Mouse (Mus musculus): Measurements from ENCODE around the gene Reep1. TPM values are rescaled to one million over a fixed set of nuclear protein-coding genes. Genes with fewer than 3 reads are reported as not detected.
A peak's percentile ranks its signal among the peaks of the same experiment; 100 is the strongest.

Reep1 gene
- polyA plus RNA-seq, 1 experiment from 2014 or later: 167 TPM

DNA sequence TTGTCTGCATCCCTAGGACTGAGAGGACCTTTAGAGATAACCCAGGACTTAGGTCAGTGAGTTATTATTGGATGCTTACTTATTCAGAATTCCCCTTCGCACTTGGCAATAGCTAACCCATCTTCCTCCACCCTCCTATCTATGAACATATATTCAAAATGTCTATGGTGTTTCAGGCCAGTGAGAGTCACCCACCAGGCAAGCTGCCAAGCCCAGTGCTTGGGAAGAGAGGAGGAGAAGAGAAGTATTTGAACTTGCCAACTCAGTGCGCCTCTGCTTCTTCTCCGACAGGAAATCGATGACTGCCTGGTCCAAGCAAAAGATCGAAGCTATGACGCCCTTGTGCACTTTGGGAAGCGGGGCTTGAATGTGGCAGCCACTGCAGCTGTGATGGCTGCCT lies 73.1 kb downstream of the Reep1 start:
- peaks cover 26% of the 10 kb centered on the region for H3K36me3 ChIP-seq (ENCODE audit: control insufficient read depth, insufficient read depth, low read length)
- no peak overlapping the region for H3K4me3 ChIP-seq (ENCODE audit: low read depth, low read length)
- H3K9me3 ChIP-seq (replicated peaks; ENCODE audit: control insufficient read depth, low read length): no peaks in the 10 kb centered on the region
- DNase-seq (ENCODE audit: low spot score) (no peak), ATAC-seq (no peak)
- H3K4me2 ChIP-seq (ENCODE audit: low read length): no peak overlapping the region
- 92% methylated on average over 7 of the region's 7 CpGs for WGBS
- no peak overlapping the region for H3K27ac ChIP-seq (ENCODE audit: low read depth, low read length)
- H3K9ac ChIP-seq (ENCODE audit: low read length): no peak overlapping the region
- no peaks in the 10 kb centered on the region for H3K4me1 ChIP-seq (ENCODE audit: control insufficient read depth, insufficient read depth, low read length)
- H3K27me3 ChIP-seq (replicated peaks; ENCODE audit: control insufficient read depth, insufficient read depth, low read length): no peaks in the 10 kb centered on the region

DNA sequence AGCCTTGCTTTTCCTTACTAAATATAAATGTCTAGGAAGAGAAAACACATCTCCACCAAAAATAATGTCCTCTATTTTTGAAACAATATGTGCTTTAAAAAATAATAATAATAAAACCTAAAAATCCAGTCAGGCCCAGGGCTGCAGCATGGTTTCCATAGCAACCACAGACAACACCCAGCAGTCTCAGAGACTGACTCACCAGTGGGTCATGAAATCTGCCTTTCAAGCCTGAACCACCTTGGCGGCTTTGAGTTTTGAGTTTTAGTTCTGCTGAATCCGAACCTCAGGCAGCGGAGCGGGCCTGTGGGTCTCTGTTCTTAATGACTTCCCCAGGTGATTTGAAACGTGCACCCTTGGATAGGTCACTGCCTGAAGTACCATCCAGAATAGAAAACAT lies 75.8 kb downstream of the Reep1 start:
- H3K4me3 ChIP-seq (ENCODE audit: low read depth, low read length): no peak overlapping the region
- H3K27me3 ChIP-seq (replicated peaks; ENCODE audit: control insufficient read depth, insufficient read depth, low read length): no peaks in the 10 kb centered on the region
- WGBS: 90% methylated on average over 5 of the region's 5 CpGs
- ATAC-seq (no peak), DNase-seq (ENCODE audit: low spot score) (no peak)
- H3K4me1 ChIP-seq (ENCODE audit: control insufficient read depth, insufficient read depth, low read length): no peaks in the 10 kb centered on the region
- H3K27ac ChIP-seq (ENCODE audit: low read depth, low read length): no peak overlapping the region
- no peaks in the 10 kb centered on the region for H3K9me3 ChIP-seq (replicated peaks; ENCODE audit: control insufficient read depth, low read length)
- peaks cover 21% of the 10 kb centered on the region for H3K36me3 ChIP-seq (ENCODE audit: control insufficient read depth, insufficient read depth, low read length)
- H3K4me2 ChIP-seq (ENCODE audit: low read length): no peak overlapping the region
- H3K9ac ChIP-seq (ENCODE audit: low read length): no peak overlapping the region

DNA sequence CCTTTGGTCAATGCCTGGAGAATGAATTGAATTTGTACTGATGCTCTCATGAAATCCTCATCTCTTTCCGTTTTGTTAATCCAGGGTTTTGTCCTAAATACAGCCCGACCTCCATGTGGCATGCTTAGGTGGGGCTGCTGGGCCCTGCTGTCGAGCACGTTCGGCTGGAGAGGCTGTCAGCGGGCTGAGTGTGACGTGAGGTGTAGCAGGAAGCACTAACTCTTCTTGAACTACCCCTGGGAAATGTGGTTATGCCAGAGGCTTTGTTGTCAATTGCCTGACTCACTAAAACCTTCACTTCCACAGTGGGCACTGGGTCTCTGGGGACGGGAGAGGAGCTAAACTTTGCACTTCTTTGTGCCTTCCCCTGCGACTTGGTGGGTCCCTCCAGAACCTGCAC lies 81.0 kb downstream of the Reep1 start:
- Histone ChIP-seq H3K27ac (ENCODE audit: low read depth, low read length) (no peak overlapping the region), H3K36me3 (ENCODE audit: control insufficient read depth, insufficient read depth, low read length) (peaks cover 11% of the 10 kb centered on the region), H3K4me1 (ENCODE audit: control insufficient read depth, insufficient read depth, low read length) (no peaks in the 10 kb centered on the region), H3K27me3 (replicated peaks; ENCODE audit: control insufficient read depth, insufficient read depth, low read length) (no peaks in the 10 kb centered on the region), H3K9me3 (replicated peaks; ENCODE audit: control insufficient read depth, low read length) (no peaks in the 10 kb centered on the region), H3K4me2 (ENCODE audit: low read length) (no peak overlapping the region), H3K9ac (ENCODE audit: low read length) (no peak overlapping the region), H3K4me3 (ENCODE audit: low read depth, low read length) (no peak overlapping the region)
- WGBS: 88% methylated on average over 9 of the region's 9 CpGs
- DNase-seq (ENCODE audit: low spot score): no peak
- ATAC-seq: no peak

DNA sequence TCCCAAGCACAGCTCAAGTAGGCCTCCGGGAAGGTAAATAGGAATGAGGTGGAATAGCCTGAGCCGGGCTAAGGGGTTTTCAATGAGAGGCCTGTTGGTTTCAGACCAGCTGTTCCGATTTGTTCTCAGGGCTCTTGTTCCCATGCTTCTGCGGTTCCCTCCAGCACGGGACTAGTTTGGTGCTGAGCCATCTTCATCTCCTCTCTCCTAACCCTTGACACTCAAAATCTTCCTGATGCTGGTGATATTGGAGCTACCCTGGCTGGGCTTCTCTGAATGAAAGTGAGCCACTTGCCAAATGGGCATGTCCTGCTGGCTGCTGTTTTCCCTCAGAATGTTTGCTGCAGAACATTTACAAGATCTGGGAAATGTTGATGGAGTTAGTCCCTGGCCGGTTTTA lies 84.4 kb downstream of the Reep1 start:
- 87% methylated on average over 6 of the region's 6 CpGs for WGBS
- no peak overlapping the region for H3K27ac ChIP-seq (ENCODE audit: low read depth, low read length)

DNA sequence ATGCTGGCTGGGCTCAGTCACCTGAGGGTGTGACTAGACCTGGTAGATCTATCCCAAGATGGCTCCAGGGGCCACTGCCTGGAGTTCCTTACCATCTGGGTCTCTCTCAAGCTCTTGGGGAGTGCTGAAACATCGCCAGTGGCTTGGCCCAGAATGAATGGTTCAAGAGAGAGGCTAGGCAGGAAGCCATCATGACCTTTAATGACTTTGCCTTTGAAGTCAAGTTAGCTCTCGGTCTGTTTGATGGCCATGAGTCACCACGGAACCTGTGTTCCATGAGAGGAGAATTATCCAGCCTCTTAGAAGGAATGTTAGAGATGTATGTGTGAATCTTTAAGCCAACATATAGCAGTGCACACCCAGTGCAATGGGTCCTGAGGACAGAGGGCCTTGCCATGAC lies 92.0 kb downstream of the Reep1 start:
- peaks cover 32% of the 10 kb centered on the region; the same call in 1 of the 2 replicates for H3K36me3 ChIP-seq (ENCODE audit: control insufficient read depth, insufficient read depth, low read length)
- H3K27me3 ChIP-seq (replicated peaks; ENCODE audit: control insufficient read depth, insufficient read depth, low read length): no peaks in the 10 kb centered on the region
- DNase-seq (ENCODE audit: low spot score) (no peak), ATAC-seq (no peak)
- no peak overlapping the region for H3K4me3 ChIP-seq (ENCODE audit: low read depth, low read length)
- no peak overlapping the region for H3K9ac ChIP-seq (ENCODE audit: low read length)
- WGBS: 86% methylated on average over 3 of the region's 3 CpGs
- H3K4me2 ChIP-seq (ENCODE audit: low read length): no peak overlapping the region
- no peaks in the 10 kb centered on the region for H3K4me1 ChIP-seq (ENCODE audit: control insufficient read depth, insufficient read depth, low read length)
- H3K27ac ChIP-seq (ENCODE audit: low read depth, low read length): no peak overlapping the region
- no peaks in the 10 kb centered on the region for H3K9me3 ChIP-seq (replicated peaks; ENCODE audit: control insufficient read depth, low read length)

More for the DNA sequence above, 84.4 kb downstream of the Reep1 start:
- ATAC-seq (no peak), DNase-seq (ENCODE audit: low spot score) (no peak)
- no peak overlapping the region for H3K9ac ChIP-seq (ENCODE audit: low read length)
- peaks cover 22% of the 10 kb centered on the region for H3K36me3 ChIP-seq (ENCODE audit: control insufficient read depth, insufficient read depth, low read length)
- H3K4me2 ChIP-seq (ENCODE audit: low read length): no peak overlapping the region
- no peaks in the 10 kb centered on the region for H3K9me3 ChIP-seq (replicated peaks; ENCODE audit: control insufficient read depth, low read length)
- no peaks in the 10 kb centered on the region for H3K4me1 ChIP-seq (ENCODE audit: control insufficient read depth, insufficient read depth, low read length)
- H3K27me3 ChIP-seq (replicated peaks; ENCODE audit: control insufficient read depth, insufficient read depth, low read length): no peaks in the 10 kb centered on the region
- H3K4me3 ChIP-seq (ENCODE audit: low read depth, low read length): no peak overlapping the region

DNA sequence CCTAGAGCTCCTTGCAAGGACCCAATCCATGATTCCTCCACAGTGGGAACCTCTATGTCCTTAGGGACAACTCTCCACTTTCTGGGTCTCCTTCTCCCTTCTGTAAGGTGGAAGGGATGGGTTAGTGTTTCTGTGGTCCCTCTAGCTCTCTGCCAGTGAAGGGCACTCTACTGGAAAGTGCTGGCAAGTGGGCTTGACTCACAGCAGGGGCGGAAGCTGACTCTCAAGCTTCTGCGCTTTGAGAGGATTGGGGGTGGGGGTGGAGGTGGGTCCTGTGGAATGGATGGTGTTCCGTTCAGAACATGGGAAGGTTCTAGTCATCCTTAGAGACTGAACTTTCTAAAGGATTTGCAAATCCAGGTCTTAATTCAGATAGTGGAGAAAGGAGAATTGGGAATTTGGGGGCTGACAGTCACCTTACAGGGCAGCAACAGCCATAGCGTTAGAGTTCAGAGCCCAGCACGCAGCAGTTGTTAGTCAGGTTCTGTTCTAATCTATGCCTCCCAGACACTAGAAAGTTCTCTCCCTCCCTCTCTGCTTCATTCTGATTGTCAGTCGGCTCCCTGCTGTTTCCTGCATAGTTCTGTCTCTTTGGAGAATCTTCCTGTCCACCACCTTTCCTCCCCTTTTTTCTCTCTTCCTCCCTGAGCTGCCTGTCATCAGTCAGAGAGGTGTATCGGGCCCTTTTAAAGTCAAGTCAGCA lies 93.8 kb downstream of the Reep1 start:
- H3K9me3 ChIP-seq (replicated peaks; ENCODE audit: control insufficient read depth, low read length): no peaks in the 10 kb centered on the region
- no peaks in the 10 kb centered on the region for H3K4me1 ChIP-seq (ENCODE audit: control insufficient read depth, insufficient read depth, low read length)
- ATAC-seq (no peak), DNase-seq (ENCODE audit: low spot score) (no peak)
- peaks cover 22% of the 10 kb centered on the region; the same call in 1 of the 2 replicates for H3K36me3 ChIP-seq (ENCODE audit: control insufficient read depth, insufficient read depth, low read length)
- 60% methylated on average over 7 of the region's 7 CpGs for WGBS
- no peak overlapping the region for H3K4me2 ChIP-seq (ENCODE audit: low read length)
- H3K4me3 ChIP-seq (ENCODE audit: low read depth, low read length): no peak overlapping the region
- no peak overlapping the region for H3K9ac ChIP-seq (ENCODE audit: low read length)
- H3K27ac ChIP-seq (ENCODE audit: low read depth, low read length): no peak overlapping the region
- H3K27me3 ChIP-seq (replicated peaks; ENCODE audit: control insufficient read depth, insufficient read depth, low read length): no peaks in the 10 kb centered on the region

DNA sequence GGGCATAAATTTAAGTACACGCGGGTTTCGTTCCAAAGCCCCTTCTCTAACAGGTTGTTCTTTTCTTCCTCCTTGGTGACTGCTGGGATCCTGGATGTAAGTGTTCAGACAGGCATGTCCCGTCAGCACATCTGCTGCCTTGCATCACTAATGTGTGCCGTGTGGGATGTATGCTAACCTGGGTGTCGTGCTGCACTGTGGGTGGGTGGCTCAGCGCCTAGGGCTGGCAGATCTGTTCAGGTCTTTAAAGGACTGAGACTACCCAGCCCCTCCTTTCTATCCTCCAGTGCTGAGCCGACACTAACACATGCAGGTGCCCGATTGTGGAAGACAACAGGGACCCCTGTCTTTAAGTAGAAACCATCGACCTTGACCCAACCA lies 94.3 kb downstream of the Reep1 start:
- H3K4me3 ChIP-seq (ENCODE audit: low read depth, low read length): no peak overlapping the region
- no peak overlapping the region for H3K27ac ChIP-seq (ENCODE audit: low read depth, low read length)
- no peak overlapping the region for H3K4me2 ChIP-seq (ENCODE audit: low read length)
- no peaks in the 10 kb centered on the region for H3K4me1 ChIP-seq (ENCODE audit: control insufficient read depth, insufficient read depth, low read length)
- no peaks in the 10 kb centered on the region for H3K9me3 ChIP-seq (replicated peaks; ENCODE audit: control insufficient read depth, low read length)
- ATAC-seq: no peak
- peaks cover 19% of the 10 kb centered on the region; the same call in 1 of the 2 replicates for H3K36me3 ChIP-seq (ENCODE audit: control insufficient read depth, insufficient read depth, low read length)
- 78% methylated on average over 10 of the region's 10 CpGs for WGBS
- no peak overlapping the region for H3K9ac ChIP-seq (ENCODE audit: low read length)
- no peak for DNase-seq (ENCODE audit: low spot score)
- no peaks in the 10 kb centered on the region for H3K27me3 ChIP-seq (replicated peaks; ENCODE audit: control insufficient read depth, insufficient read depth, low read length)

DNA sequence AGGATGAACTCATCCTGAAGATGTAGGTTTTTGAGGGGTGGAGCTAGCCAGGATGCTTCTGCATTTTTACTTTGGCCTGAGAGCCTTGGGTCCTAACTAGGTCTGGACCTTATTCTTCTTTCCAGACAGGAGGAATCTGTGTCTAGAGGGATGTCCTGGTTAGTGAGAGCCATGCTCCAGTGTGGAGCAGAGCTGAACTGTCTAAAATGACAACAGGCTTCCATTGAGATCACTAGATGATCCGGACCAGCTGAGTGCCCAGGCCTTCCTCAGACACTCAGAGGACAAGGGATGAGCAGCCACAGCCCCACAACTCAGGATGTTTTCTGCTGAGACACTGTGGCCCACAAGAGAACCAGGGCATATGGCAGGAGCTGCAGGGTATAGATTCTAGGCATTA lies 96.2 kb downstream of the Reep1 start:
- Histone ChIP-seq H3K4me1 (ENCODE audit: control insufficient read depth, insufficient read depth, low read length) (no peaks in the 10 kb centered on the region), H3K27ac (ENCODE audit: low read depth, low read length) (peak overlapping the region; percentile 55; the same call in 1 of the 2 replicates), H3K27me3 (replicated peaks; ENCODE audit: control insufficient read depth, insufficient read depth, low read length) (no peaks in the 10 kb centered on the region), H3K9me3 (replicated peaks; ENCODE audit: control insufficient read depth, low read length) (no peaks in the 10 kb centered on the region), H3K4me3 (ENCODE audit: low read depth, low read length) (no peak overlapping the region), H3K4me2 (ENCODE audit: low read length) (no peak overlapping the region), H3K36me3 (ENCODE audit: control insufficient read depth, insufficient read depth, low read length) (peaks cover 27% of the 10 kb centered on the region; the same call in 1 of the 2 replicates), H3K9ac (ENCODE audit: low read length) (0 out of 2 replicates have a peak overlapping the region, but pooled peaks have one; percentile 9)
- no peak for DNase-seq (ENCODE audit: low spot score)
- WGBS: 94% methylated on average over 1 of the region's 1 CpGs
- peak; percentile 27; the same call in 1 of the 2 replicates for ATAC-seq

DNA sequence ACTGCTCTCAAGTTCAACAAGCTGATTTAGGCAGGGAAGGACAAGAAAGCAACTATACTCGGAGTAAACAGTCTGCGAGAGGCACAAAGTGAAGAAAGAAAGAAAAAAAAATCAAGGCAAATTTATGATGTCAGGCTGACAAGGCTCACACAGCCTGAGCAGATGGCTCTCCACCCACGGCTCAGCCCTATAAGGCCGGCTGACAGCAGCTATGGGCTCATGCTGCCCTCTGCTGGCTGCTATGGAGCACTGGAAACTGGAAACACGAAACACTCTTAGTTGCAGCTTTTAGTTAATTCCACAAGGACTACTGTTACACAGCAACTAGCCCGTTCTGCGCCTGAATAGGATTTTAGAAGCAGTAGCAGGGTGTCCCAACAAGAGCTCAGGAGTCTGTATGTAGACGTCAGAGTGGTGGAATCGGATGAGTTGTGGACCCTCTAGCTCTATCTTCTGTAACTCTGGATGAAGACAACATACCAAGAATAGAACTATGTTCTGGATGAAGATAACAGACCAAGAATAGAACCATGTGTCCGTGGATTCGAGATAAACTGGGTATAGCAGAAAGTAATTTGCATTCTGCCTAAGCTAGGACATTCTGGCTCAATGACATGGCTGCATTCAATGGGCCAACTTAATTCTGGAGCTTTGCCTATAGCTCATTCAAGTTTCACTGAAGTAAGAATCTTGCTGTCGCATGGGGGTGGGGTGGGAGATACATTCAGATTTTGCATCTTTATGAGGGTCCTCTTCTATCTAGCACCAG lies 96.9 kb downstream of the Reep1 start:
- Histone ChIP-seq H3K9ac (ENCODE audit: low read length) (0 out of 2 replicates have a peak overlapping the region, but pooled peaks have one; percentile 9), H3K27me3 (replicated peaks; ENCODE audit: control insufficient read depth, insufficient read depth, low read length) (no peaks in the 10 kb centered on the region), H3K36me3 (ENCODE audit: control insufficient read depth, insufficient read depth, low read length) (peaks cover 27% of the 10 kb centered on the region; the same call in 1 of the 2 replicates), H3K4me2 (ENCODE audit: low read length) (no peak overlapping the region), H3K9me3 (replicated peaks; ENCODE audit: control insufficient read depth, low read length) (no peaks in the 10 kb centered on the region), H3K4me3 (ENCODE audit: low read depth, low read length) (no peak overlapping the region), H3K27ac (ENCODE audit: low read depth, low read length) (peak overlapping the region; percentile 55; the same call in 1 of the 2 replicates), H3K4me1 (ENCODE audit: control insufficient read depth, insufficient read depth, low read length) (no peaks in the 10 kb centered on the region)
- ATAC-seq (peak; percentile 95), DNase-seq (ENCODE audit: low spot score) (peak; percentile 94)
- WGBS: 27% methylated on average over 12 of the region's 12 CpGs
